9 mouse cellular contexts compared by ENCODE assay signal in the genomic region with DNA sequence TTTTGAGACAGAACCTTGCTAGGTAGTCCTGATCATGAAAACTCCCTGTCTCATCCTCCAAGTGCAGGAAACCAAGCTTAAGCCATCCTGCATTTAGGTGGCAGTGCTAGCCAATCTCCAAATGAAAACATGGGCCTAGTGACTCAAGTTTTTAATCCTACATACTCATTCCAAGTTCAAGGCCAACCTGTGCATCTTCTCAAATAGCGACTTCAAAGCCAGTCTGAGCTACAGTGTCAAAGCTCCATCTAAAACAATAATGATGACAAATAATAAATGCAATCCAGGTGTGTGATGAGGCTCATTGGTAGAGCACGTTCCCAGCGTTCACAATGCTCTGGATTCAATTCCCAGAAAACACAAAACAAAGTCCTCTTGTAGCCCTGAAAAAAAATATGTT. TPM values are rescaled to one million over a fixed set of nuclear protein-coding genes. Genes with fewer than 3 reads are reported as not detected.
A peak's percentile ranks its signal among the peaks of the same experiment; 100 is the strongest.
DNase-seq lines count a peak whose midpoint lies in the region; ATAC-seq and TF ChIP-seq lines count a peak whose summit lies in the region.
"Had no signal": no experiment of that assay in that cellular context is flagged by ENCODE, and none has a peak within 500 bp of the region (broad histone marks: within the 10 kb centered on the region; RNA-seq: fewer than 3 reads in every experiment).

No protein-coding gene starts in this region.

- no peaks in the 10 kb centered on the region for H3K9me3 ChIP-seq in embryonic facial prominence, embryonic 12.5 days
- H3K9me3 ChIP-seq in intestine, embryonic 15.5 days = no peaks in the 10 kb centered on the region
- no peaks in the 10 kb centered on the region for H3K9me3 ChIP-seq in neural tube, embryonic 12.5 days

- ATAC-seq in embryonic facial prominence, embryonic 12.5 days (ENCODE audit: insufficient number of reproducible peaks, insufficient read depth, low FRiP score, low TSS enrichment) = no peak
- no peak for ATAC-seq in intestine, embryonic 15.5 days
- ATAC-seq in neural tube, embryonic 12.5 days (ENCODE audit: low FRiP score, low read depth) = no peak

- H3K4me2 ChIP-seq in embryonic facial prominence, embryonic 12.5 days (replicated peaks) = peak overlapping the region; percentile 67
- H3K4me2 ChIP-seq in intestine, embryonic 15.5 days (replicated peaks) = peak overlapping the region; percentile 57
- H3K4me2 ChIP-seq in neural tube, embryonic 12.5 days (replicated peaks) = peak overlapping the region; percentile 75

- peak overlapping the region; percentile 88 for H3K4me3 ChIP-seq in lung, adult 2 months (replicated peaks; ENCODE audit: extremely low read depth, low read depth, low read length)
- H3K4me3 ChIP-seq in embryonic facial prominence, embryonic 12.5 days = peak overlapping the region; percentile 76
- peak overlapping the region; percentile 93 for H3K4me3 ChIP-seq in intestine, embryonic 15.5 days (replicated peaks)
- peak overlapping the region; percentile 84 for H3K4me3 ChIP-seq in neural tube, embryonic 12.5 days

- no peak overlapping the region for H3K27ac ChIP-seq in embryonic facial prominence, embryonic 12.5 days
- H3K27ac ChIP-seq in intestine, embryonic 15.5 days = no peak overlapping the region
- no peak overlapping the region for H3K27ac ChIP-seq in neural tube, embryonic 12.5 days

- no peak for DNase-seq in lung, adult 2 months
- DNase-seq in lung, postnatal 10 days = no peak
- DNase-seq in ovary, adult 18-20 months (ENCODE audit: low spot score) = no peak
- no peak for DNase-seq in cerebellum, adult 11-12 months
- no peak for DNase-seq in kidney, adult 11 months
- DNase-seq: kidney, postnatal 36 days had no signal

- peak overlapping the region; percentile 74 for H3K9ac ChIP-seq in embryonic facial prominence, embryonic 12.5 days
- H3K9ac ChIP-seq in intestine, embryonic 15.5 days = peak overlapping the region; percentile 88
- H3K9ac ChIP-seq in neural tube, embryonic 12.5 days = peak overlapping the region; percentile 88

- peaks cover 3% of the 10 kb centered on the region for H3K4me1 ChIP-seq in lung, adult 2 months (ENCODE audit: control insufficient read depth, insufficient read depth, low read length)
- H3K4me1 ChIP-seq in embryonic facial prominence, embryonic 12.5 days = peaks cover 7% of the 10 kb centered on the region
- H3K4me1 ChIP-seq in intestine, embryonic 15.5 days (replicated peaks) = peaks cover 9% of the 10 kb centered on the region
- H3K4me1 ChIP-seq in neural tube, embryonic 12.5 days = peaks cover 7% of the 10 kb centered on the region

- H3K27me3 ChIP-seq in embryonic facial prominence, embryonic 12.5 days = no peaks in the 10 kb centered on the region
- H3K27me3 ChIP-seq in intestine, embryonic 15.5 days (replicated peaks) = no peaks in the 10 kb centered on the region
- H3K27me3 ChIP-seq in neural tube, embryonic 12.5 days (replicated peaks) = no peaks in the 10 kb centered on the region

- WGBS in lung, adult 2 months = 13% methylated on average over 3 of the region's 3 CpGs
- WGBS in embryonic facial prominence, embryonic 12.5 days = 14% methylated on average over 3 of the region's 3 CpGs
- WGBS in intestine, embryonic 15.5 days = 12% methylated on average over 3 of the region's 3 CpGs
- 16% methylated on average over 3 of the region's 3 CpGs for WGBS in neural tube, embryonic 12.5 days

- TF ChIP-seq POLR2A in lung, adult 2 months (IDR thresholded peaks at IDR 0.05; ENCODE audit: borderline replicate concordance, extremely low read depth, low read depth, low read length) = no peak

- peaks cover 5% of the 10 kb centered on the region for H3K36me3 ChIP-seq in embryonic facial prominence, embryonic 12.5 days
- H3K36me3 ChIP-seq in intestine, embryonic 15.5 days = peaks cover 7% of the 10 kb centered on the region; the same call in 1 of the 2 replicates
- peaks cover 13% of the 10 kb centered on the region for H3K36me3 ChIP-seq in neural tube, embryonic 12.5 days

- TF ChIP-seq CTCF in lung, adult 2 months (IDR thresholded peaks at IDR 0.05; ENCODE audit: insufficient read depth, low read length) = no peak

RNA-seq across cellular contexts. Expression of a gene that starts 0.8 kb away (rescaled TPM):
- 97.3 and 127 TPM in 2 replicates for polyA plus RNA-seq in lung, adult 2 months (2012; rRNA removed)
- polyA plus RNA-seq in embryonic facial prominence, embryonic 12.5 days (2016; fragmentation: Nextera tagmentation; extraction: Ambion mirVana) = 295 TPM in 2 replicates
- polyA plus RNA-seq in intestine, embryonic 15.5 days (2015; fragmentation: Nextera tagmentation; extraction: Ambion mirVana) = 205 and 218 TPM in 2 replicates
- 286 and 291 TPM in 2 replicates for polyA plus RNA-seq in neural tube, embryonic 12.5 days (2016; fragmentation: Nextera tagmentation; extraction: Ambion mirVana)

RNA-seq across cellular contexts. Expression of a gene that starts 26.4 kb away (rescaled TPM):
- 19.2 and 20.6 TPM in 2 replicates for polyA plus RNA-seq in lung, adult 2 months (2012; rRNA removed)
- polyA plus RNA-seq in embryonic facial prominence, embryonic 12.5 days (2016; fragmentation: Nextera tagmentation; extraction: Ambion mirVana) = 28.7 and 31.3 TPM in 2 replicates
- polyA plus RNA-seq in intestine, embryonic 15.5 days (2015; fragmentation: Nextera tagmentation; extraction: Ambion mirVana) = 17.4 and 19.9 TPM in 2 replicates
- 33.2 and 34.9 TPM in 2 replicates for polyA plus RNA-seq in neural tube, embryonic 12.5 days (2016; fragmentation: Nextera tagmentation; extraction: Ambion mirVana)
